Mouse (Mus musculus) testis, adult 2 months (tissue): Measurements from ENCODE around the gene E4f1. TPM values are rescaled to one million over a fixed set of nuclear protein-coding genes. Genes with fewer than 3 reads are reported as not detected.

Experiments
- H3K27ac ChIP-seq: fragments of 200-500 bp; 2 replicates; pipeline ENCODE4 v1.5.1; 2012; ENCODE audit warnings: low read depth, low read length; ENCODE audit not compliant: control insufficient read depth, insufficient read depth
- H3K27me3 ChIP-seq: fragments of 200-500 bp; 2 replicates; pipeline ENCODE4 v1.6.1; 2012; ENCODE audit warnings: mild to moderate bottlenecking, low read length, moderate library complexity; ENCODE audit not compliant: control insufficient read depth, insufficient read depth
- H3K36me3 ChIP-seq: fragments of 200-500 bp; 2 replicates; pipeline ENCODE4 v1.6.1; 2012; ENCODE audit warnings: mild to moderate bottlenecking, low read length; ENCODE audit not compliant: control insufficient read depth, insufficient read depth
- H3K4me1 ChIP-seq: fragments of 200-500 bp; 2 replicates; pipeline ENCODE4 v1.6.1; 2012; ENCODE audit warnings: low read length; ENCODE audit not compliant: control insufficient read depth, insufficient read depth
- H3K4me3 ChIP-seq: fragments of 200-500 bp; 2 replicates; pipeline ENCODE4 v1.5.1; 2012; ENCODE audit warnings: low read depth, mild to moderate bottlenecking, low read length, moderate library complexity, mixed read lengths; ENCODE audit not compliant: control insufficient read depth
- CTCF ChIP-seq: fragments of 200-500 bp; IDR thresholded peaks from 2 replicates; pipeline ENCODE4 v1.5.1; 2012; ENCODE audit warnings: low read depth, mild to moderate bottlenecking, inconsistent platforms, low read length, moderate library complexity; ENCODE audit not compliant: control insufficient read depth, insufficient read depth, insufficient replicate concordance
- POLR2A ChIP-seq: fragments of 200-500 bp; IDR thresholded peaks from 2 replicates; pipeline ENCODE4 v1.6.1; 2012; ENCODE audit warnings: low read depth, mild to moderate bottlenecking, inconsistent platforms, low read length, moderate library complexity; ENCODE audit not compliant: control insufficient read depth
- polyA plus RNA-seq: library from polyadenylated mRNA; depleted of rRNA; stranded (reverse); fragments of >200 nt; gene quantifications from 2 replicates; pipeline ENCODE4 v1.2.3, GENCODE M21; 2012

The E4f1 gene
- polyA plus RNA-seq, 1 experiment, result 69.3 TPM

- Histone ChIP-seq H3K27ac (no peak overlapping the region; the same call in 1 of the 2 replicates), H3K36me3 (no peaks in the 10 kb centered on the region), H3K4me1 (peaks cover 13% of the 10 kb centered on the region), H3K4me3 (no peak overlapping the region), H3K27me3 (no peaks in the 10 kb centered on the region)
- TF ChIP-seq POLR2A, result no peak
- TF ChIP-seq CTCF, result no peak
Measured at GRCm38 (mm10) chr17:24480201-24480826, 10.2 kb upstream of the E4f1 start.

DNA sequence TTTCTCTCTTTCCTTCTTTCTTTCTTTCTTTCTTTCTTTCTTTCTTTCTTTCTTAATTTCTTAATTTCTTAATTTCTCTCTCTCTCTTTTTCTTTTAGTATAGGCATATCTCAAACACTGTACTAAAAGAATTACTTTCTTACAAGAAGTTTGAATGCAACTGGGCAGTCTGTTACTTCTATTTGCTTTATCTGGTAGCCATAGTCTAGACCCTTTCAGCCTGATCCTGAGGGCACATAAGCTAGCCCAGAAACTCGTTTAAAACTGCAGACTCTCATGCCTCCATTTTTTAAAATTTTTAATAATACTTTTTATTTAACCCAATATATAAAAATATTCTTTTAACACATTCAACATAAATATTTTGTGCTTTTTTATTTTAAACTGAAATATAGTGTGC, 9.3 kb upstream of the E4f1 start:
- Histone ChIP-seq H3K4me1 (peaks cover 14% of the 10 kb centered on the region), H3K27ac (no peak overlapping the region), H3K36me3 (no peaks in the 10 kb centered on the region), H3K27me3 (no peaks in the 10 kb centered on the region), H3K4me3 (no peak overlapping the region)
- TF ChIP-seq CTCF (no peak), POLR2A (no peak)

- TF ChIP-seq POLR2A (peak; percentile 79), CTCF (peak; percentile 87; the same call in 1 of the 2 replicates)
- H3K4me3 ChIP-seq, result peak within 1 kb of the TSS; percentile 100
- no peaks in the 10 kb centered on the region for H3K27me3 ChIP-seq
Measured at GRCm38 (mm10) chr17:24478663-24479380, 8.7 kb upstream of the E4f1 start, which contains the start of gene Mlst8. TSS of gene Mlst8 (minus strand) at chr17:24479078.

GRCm38 (mm10) chr17:24477985-24478600, 8.0 kb upstream of the E4f1 start:
- H3K27me3 ChIP-seq, result no peaks in the 10 kb centered on the region
- H3K4me3 ChIP-seq, result peak overlapping the region; percentile 100
- peaks cover 20% of the 10 kb centered on the region for H3K4me1 ChIP-seq
- H3K27ac ChIP-seq, result no peak overlapping the region
- TF ChIP-seq POLR2A (no peak), CTCF (no peak; the same call in 1 of the 2 replicates)
- H3K36me3 ChIP-seq, result no peaks in the 10 kb centered on the region

More at GRCm38 (mm10) chr17:24478663-24479380, 8.7 kb upstream of the E4f1 start, which contains the start of gene Mlst8:
- H3K4me1 ChIP-seq, result peaks cover 20% of the 10 kb centered on the region
- H3K27ac ChIP-seq, result peak within 1 kb of the TSS; percentile 99
- no peaks in the 10 kb centered on the region for H3K36me3 ChIP-seq

GRCm38 (mm10) chr17:24477053-24477984, 7.2 kb upstream of the E4f1 start:
- H3K36me3 ChIP-seq, result no peaks in the 10 kb centered on the region
- no peaks in the 10 kb centered on the region for H3K27me3 ChIP-seq
- H3K4me3 ChIP-seq, result no peak overlapping the region

GRCm38 (mm10) chr17:24476022-24476776, 6.1 kb upstream of the E4f1 start:
- no peaks in the 10 kb centered on the region for H3K27me3 ChIP-seq
- H3K36me3 ChIP-seq, result peaks cover under 1% of the 10 kb centered on the region
- no peak overlapping the region for H3K4me3 ChIP-seq
- H3K4me1 ChIP-seq, result peaks cover 27% of the 10 kb centered on the region
- TF ChIP-seq CTCF (no peak), POLR2A (no peak)
- no peak overlapping the region for H3K27ac ChIP-seq

More at GRCm38 (mm10) chr17:24477053-24477984, 7.2 kb upstream of the E4f1 start:
- Histone ChIP-seq H3K4me1 (peaks cover 22% of the 10 kb centered on the region), H3K27ac (no peak overlapping the region)
- TF ChIP-seq CTCF (no peak), POLR2A (no peak)

- TF ChIP-seq CTCF, result no peak
- no peak for TF ChIP-seq POLR2A
- Histone ChIP-seq H3K36me3 (peaks cover 2% of the 10 kb centered on the region), H3K4me1 (peaks cover 30% of the 10 kb centered on the region), H3K27ac (no peak overlapping the region), H3K27me3 (no peaks in the 10 kb centered on the region), H3K4me3 (no peak overlapping the region)
Measured at GRCm38 (mm10) chr17:24475586-24475985, 5.5 kb upstream of the E4f1 start.
